Mouse (Mus musculus) kidney, embryonic 16.5 days (tissue): ENCODE results near the gene Dnmt3a. TPM values are rescaled to one million over a fixed set of nuclear protein-coding genes. Genes with fewer than 3 reads are reported as not detected.

ENCODE experiments used
- ATAC-seq: fragments of 200-750 bp; cut with Nextera tagmentation; 2 replicates; pipeline ENCODE4 v1.8.0; 2017; ENCODE audit warnings: moderate TSS enrichment; ENCODE audit not compliant: low FRiP score, low TSS enrichment
- H3K27ac ChIP-seq: fragments of 300-500 bp; sonication (generic); 2 replicates; pipeline ENCODE4 v1.5.1; 2014; ENCODE audit warnings: low read length
- H3K27me3 ChIP-seq: fragments of 300-500 bp; sonication (generic); 2 replicates; pipeline ENCODE4 v1.6.1; 2014; ENCODE audit warnings: low read length, control low read depth, mixed read lengths; ENCODE audit not compliant: insufficient read depth
- H3K36me3 ChIP-seq: fragments of 300-500 bp; sonication (generic); 2 replicates; pipeline ENCODE4 v1.6.1; 2014; ENCODE audit warnings: low read length, control low read depth, mixed read lengths; ENCODE audit not compliant: insufficient read depth
- H3K4me1 ChIP-seq: fragments of 300-500 bp; sonication (generic); 2 replicates; pipeline ENCODE4 v1.6.1; 2014; ENCODE audit warnings: low read length, control low read depth, mixed read lengths; ENCODE audit not compliant: insufficient read depth
- H3K4me2 ChIP-seq: fragments of 300-500 bp; sonication (generic); replicated peaks from 2 replicates; pipeline ENCODE4 v1.6.1; 2014; ENCODE audit warnings: low read depth, low read length
- H3K4me3 ChIP-seq: fragments of 300-500 bp; sonication (generic); 2 replicates; pipeline ENCODE4 v1.5.1; 2014; ENCODE audit warnings: mild to moderate bottlenecking, low read length
- H3K9ac ChIP-seq: fragments of 300-500 bp; sonication (generic); replicated peaks from 2 replicates; pipeline ENCODE4 v1.6.1; 2014; ENCODE audit warnings: low read length
- H3K9me3 ChIP-seq: fragments of 300-500 bp; sonication (generic); 2 replicates; pipeline ENCODE4 v1.6.1; 2016; ENCODE audit warnings: low read length, control low read depth
- WGBS: fragments of 180-500 bp; shearing (Covaris S2); extraction: QIAGEN DNeasy Blood & Tissue Kit; methylation state at CpG from one replicate; pipeline ENCODE4 v1.1.7; 2014; 5-methylcytosine and 5-hydroxymethylcytosine counted together
- polyA plus RNA-seq: library from polyadenylated mRNA; unstranded; fragments of >200 nt; fragmentation: Nextera tagmentation; extraction: Ambion mirVana; gene quantifications from 2 replicates; pipeline ENCODE4 v1.2.1, GENCODE M21; 2015

Dnmt3a gene
- polyA plus RNA-seq, 1 experiment from 2014 or later: 88.1 TPM

GRCm38 (mm10) chr12:3893335-3893734 is 87.5 kb downstream of the Dnmt3a start:
- no peak for ATAC-seq
- Histone ChIP-seq H3K4me1 (peaks cover 49% of the 10 kb centered on the region), H3K27ac (no peak overlapping the region), H3K9me3 (no peaks in the 10 kb centered on the region), H3K36me3 (peaks cover 47% of the 10 kb centered on the region), H3K4me2 (peak overlapping the region; percentile 59), H3K4me3 (peak overlapping the region; percentile 55; the same call in 1 of the 2 replicates), H3K27me3 (no peaks in the 10 kb centered on the region), H3K9ac (peak overlapping the region; percentile 78; the same call in 1 of the 2 replicates)
- 41% methylated on average over 6 of the region's 6 CpGs for WGBS

GRCm38 (mm10) chr12:3894525-3894924 is 88.7 kb downstream of the Dnmt3a start:
- no peak overlapping the region for H3K4me3 ChIP-seq
- no peaks in the 10 kb centered on the region for H3K9me3 ChIP-seq
- H3K36me3 ChIP-seq: peaks cover 49% of the 10 kb centered on the region
- peaks cover 37% of the 10 kb centered on the region for H3K4me1 ChIP-seq
- H3K4me2 ChIP-seq: no peak overlapping the region
- ATAC-seq: no peak
- H3K27ac ChIP-seq: no peak overlapping the region; the same call in 1 of the 2 replicates
- no peak overlapping the region for H3K9ac ChIP-seq
- 67% methylated on average over 7 of the region's 7 CpGs for WGBS
- H3K27me3 ChIP-seq: no peaks in the 10 kb centered on the region

DNA sequence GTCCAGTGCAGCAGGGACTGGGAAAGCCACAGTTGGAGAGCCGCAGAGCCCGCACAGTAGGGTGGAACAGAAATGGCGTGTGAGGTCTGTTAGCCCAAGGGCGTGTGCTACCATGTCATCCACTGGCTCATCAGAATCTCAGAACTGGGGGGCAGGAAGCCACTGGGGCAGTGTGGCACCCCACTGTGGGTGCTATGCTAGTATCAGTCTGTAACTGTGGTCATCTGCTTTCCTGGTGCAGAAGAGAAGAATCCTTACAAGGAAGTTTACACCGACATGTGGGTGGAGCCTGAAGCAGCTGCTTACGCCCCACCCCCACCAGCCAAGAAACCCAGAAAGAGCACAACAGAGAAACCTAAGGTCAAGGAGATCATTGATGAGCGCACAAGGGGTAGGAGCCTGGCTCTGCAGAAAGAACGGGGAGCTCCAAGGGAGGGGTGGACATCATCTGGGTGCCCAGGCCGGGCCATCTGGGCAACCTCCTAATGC is 91.3 kb downstream of the Dnmt3a start:
- ATAC-seq: no peak
- Histone ChIP-seq H3K4me3 (no peak overlapping the region), H3K36me3 (peaks cover 70% of the 10 kb centered on the region), H3K4me1 (peaks cover 17% of the 10 kb centered on the region), H3K9ac (no peak overlapping the region), H3K27me3 (no peaks in the 10 kb centered on the region), H3K27ac (no peak overlapping the region), H3K4me2 (no peak overlapping the region), H3K9me3 (no peaks in the 10 kb centered on the region)
- WGBS: 90% methylated on average over 9 of the region's 9 CpGs

- Histone ChIP-seq H3K27me3 (no peaks in the 10 kb centered on the region), H3K4me2 (no peak overlapping the region), H3K9ac (no peak overlapping the region), H3K4me1 (0 out of 2 replicates have a peak, but pooled peaks cover under 1% of the 10 kb centered on the region), H3K4me3 (no peak overlapping the region), H3K27ac (no peak overlapping the region), H3K9me3 (no peaks in the 10 kb centered on the region), H3K36me3 (peaks cover 87% of the 10 kb centered on the region)
- no peak for ATAC-seq
- 94% methylated on average over 2 of the region's 2 CpGs for WGBS
These were observed 93.0 kb downstream of the Dnmt3a start for GRCm38 (mm10) chr12:3898811-3899210.

- Histone ChIP-seq H3K27ac (no peak overlapping the region), H3K4me1 (no peaks in the 10 kb centered on the region), H3K27me3 (no peaks in the 10 kb centered on the region), H3K9ac (no peak overlapping the region), H3K4me2 (no peak overlapping the region), H3K4me3 (no peak overlapping the region), H3K9me3 (no peaks in the 10 kb centered on the region), H3K36me3 (peaks cover 86% of the 10 kb centered on the region)
- ATAC-seq: no peak
- 88% methylated on average over 9 of the region's 9 CpGs for WGBS
These were observed 99.6 kb downstream of the Dnmt3a start for GRCm38 (mm10) chr12:3905436-3905835.

GRCm38 (mm10) chr12:3906308-3906707 is 100.5 kb downstream of the Dnmt3a start:
- no peaks in the 10 kb centered on the region for H3K9me3 ChIP-seq
- ATAC-seq: no peak
- no peak overlapping the region for H3K4me2 ChIP-seq

DNA sequence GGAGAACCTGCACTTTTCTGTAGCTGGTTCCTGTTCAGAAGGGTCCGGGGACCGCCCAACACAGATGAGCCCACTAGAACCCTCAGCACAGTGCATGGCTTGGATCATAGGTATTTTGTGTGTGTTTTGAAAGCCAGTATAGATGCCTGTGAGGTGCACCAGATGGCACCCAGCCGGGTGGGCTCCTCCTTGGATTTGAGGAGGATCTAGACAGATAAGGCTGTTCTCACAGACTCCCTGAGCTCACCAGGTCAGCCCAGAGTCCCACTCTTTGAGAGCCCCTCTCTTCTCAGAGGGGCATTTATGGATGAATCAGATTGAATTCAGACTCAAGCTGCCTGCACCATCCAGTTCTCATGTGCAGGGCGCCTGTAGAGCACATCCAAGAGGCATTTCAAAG is 101.2 kb downstream of the Dnmt3a start:
- Histone ChIP-seq H3K4me1 (no peaks in the 10 kb centered on the region), H3K4me3 (no peak overlapping the region), H3K27ac (no peak overlapping the region), H3K4me2 (no peak overlapping the region), H3K9ac (no peak overlapping the region), H3K36me3 (peaks cover 75% of the 10 kb centered on the region), H3K27me3 (no peaks in the 10 kb centered on the region), H3K9me3 (no peaks in the 10 kb centered on the region)
- 82% methylated on average over 4 of the region's 4 CpGs for WGBS
- ATAC-seq: no peak

More at GRCm38 (mm10) chr12:3906308-3906707, 100.5 kb downstream of the Dnmt3a start:
- Histone ChIP-seq H3K9ac (no peak overlapping the region), H3K4me1 (no peaks in the 10 kb centered on the region), H3K27me3 (no peaks in the 10 kb centered on the region), H3K27ac (no peak overlapping the region), H3K36me3 (peaks cover 82% of the 10 kb centered on the region), H3K4me3 (no peak overlapping the region)

- Histone ChIP-seq H3K9me3 (no peaks in the 10 kb centered on the region), H3K36me3 (peaks cover 71% of the 10 kb centered on the region), H3K27me3 (no peaks in the 10 kb centered on the region), H3K4me3 (no peak overlapping the region), H3K4me1 (no peaks in the 10 kb centered on the region), H3K27ac (no peak overlapping the region), H3K4me2 (no peak overlapping the region), H3K9ac (no peak overlapping the region)
- ATAC-seq: no peak
- WGBS: 66% methylated on average over 13 of the region's 13 CpGs
These were observed 101.6 kb downstream of the Dnmt3a start for GRCm38 (mm10) chr12:3907418-3907817.

GRCm38 (mm10) chr12:3910466-3911093 is 104.8 kb downstream of the Dnmt3a start:
- no peaks in the 10 kb centered on the region for H3K4me1 ChIP-seq
- H3K27ac ChIP-seq: no peak overlapping the region
- 66% methylated on average over 10 of the region's 10 CpGs for WGBS
- H3K4me3 ChIP-seq: no peak overlapping the region
- H3K9ac ChIP-seq: no peak overlapping the region
- no peak overlapping the region for H3K4me2 ChIP-seq
- no peaks in the 10 kb centered on the region for H3K27me3 ChIP-seq
- ATAC-seq: 0 out of 2 replicates have a peak, but pooled peaks have one; percentile 13
- H3K36me3 ChIP-seq: peaks cover 49% of the 10 kb centered on the region
- H3K9me3 ChIP-seq: no peaks in the 10 kb centered on the region

DNA sequence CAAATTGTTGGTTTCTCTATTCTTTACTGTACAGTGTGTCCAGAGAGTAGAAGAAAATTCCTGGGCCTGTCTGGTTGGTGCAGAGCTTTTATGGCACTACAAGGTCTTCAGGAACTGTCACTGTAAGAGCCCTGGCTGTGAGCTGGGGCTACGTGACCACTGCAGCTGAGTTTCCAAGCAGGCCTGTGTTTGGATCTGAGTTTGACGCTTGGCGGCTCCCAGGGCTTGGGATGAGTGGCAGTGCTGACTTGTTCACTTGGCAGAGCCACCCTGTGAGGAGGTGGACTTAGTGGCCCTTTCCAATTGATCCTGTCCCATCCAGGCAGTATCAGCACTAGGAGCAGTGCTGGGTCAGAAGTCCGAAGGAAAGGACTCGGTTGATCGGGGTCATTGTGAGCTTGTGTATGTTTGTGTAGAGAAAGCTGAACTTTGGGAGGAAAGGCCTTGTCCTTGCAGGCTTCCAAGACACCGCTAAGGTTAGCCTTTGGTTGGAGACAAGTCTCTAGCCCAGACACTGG is 106.1 kb downstream of the Dnmt3a start:
- H3K27ac ChIP-seq: no peak overlapping the region
- no peaks in the 10 kb centered on the region for H3K4me1 ChIP-seq
- ATAC-seq: no peak
- no peak overlapping the region for H3K9ac ChIP-seq
- H3K9me3 ChIP-seq: no peaks in the 10 kb centered on the region
- peaks cover 36% of the 10 kb centered on the region for H3K36me3 ChIP-seq
- no peaks in the 10 kb centered on the region for H3K27me3 ChIP-seq
- no peak overlapping the region for H3K4me2 ChIP-seq
- 91% methylated on average over 7 of the region's 7 CpGs for WGBS
- no peak overlapping the region for H3K4me3 ChIP-seq
